Mouse (Mus musculus): ENCODE measurements around the gene H2afj. TPM values are rescaled to one million over a fixed set of nuclear protein-coding genes. Genes with fewer than 3 reads are reported as not detected.

H2afj gene
- polyA plus RNA-seq, 1 experiment from 2014 or later = 90.0 TPM

- peak within 1 kb of the TSS; percentile 92 for H3K4me2 ChIP-seq (ENCODE audit: low read depth, low read length)
- H3K27ac ChIP-seq (ENCODE audit: low read length) = peak within 1 kb of the TSS; percentile 100
- peaks cover 16% of the 10 kb centered on the region for H3K4me1 ChIP-seq (ENCODE audit: control insufficient read depth, insufficient read depth, low read length)
- H3K36me3 ChIP-seq (ENCODE audit: control insufficient read depth, insufficient read depth) = no peaks in the 10 kb centered on the region
- H3K27me3 ChIP-seq (ENCODE audit: control insufficient read depth, insufficient read depth, low read length) = no peaks in the 10 kb centered on the region
- peak within 1 kb of the TSS; percentile 82 for H3K4me3 ChIP-seq (ENCODE audit: low read length)
- ATAC-seq (replicated peaks; ENCODE audit: extremely low read depth, insufficient read depth, low FRiP score) = peak; percentile 74
- peak within 1 kb of the TSS; percentile 96 for H3K9ac ChIP-seq (ENCODE audit: low read length)
- no peaks in the 10 kb centered on the region for H3K9me3 ChIP-seq (replicated peaks; ENCODE audit: control insufficient read depth, low read length)
- WGBS = under 1% methylated on average over 50 of the region's 50 CpGs
Measured at GRCm38 (mm10) chr6:136803739-136804633, 4.1 kb upstream of the H2afj start, which contains the start of gene Hist4h4. Gene Hist4h4, minus strand, starts transcription at chr6:136804415.

GRCm38 (mm10) chr6:136804705-136805408 is 3.2 kb upstream of the H2afj start:
- ATAC-seq (replicated peaks; ENCODE audit: extremely low read depth, insufficient read depth, low FRiP score) = no peak
- WGBS = 27% methylated on average over 9 of the region's 9 CpGs
- Histone ChIP-seq H3K36me3 (ENCODE audit: control insufficient read depth, insufficient read depth) (no peaks in the 10 kb centered on the region), H3K4me3 (ENCODE audit: low read length) (peak overlapping the region; percentile 82), H3K9ac (ENCODE audit: low read length) (peak overlapping the region; percentile 66), H3K27me3 (ENCODE audit: control insufficient read depth, insufficient read depth, low read length) (no peaks in the 10 kb centered on the region), H3K4me2 (ENCODE audit: low read depth, low read length) (peak overlapping the region; percentile 92), H3K9me3 (replicated peaks; ENCODE audit: control insufficient read depth, low read length) (no peaks in the 10 kb centered on the region), H3K27ac (ENCODE audit: low read length) (peak overlapping the region; percentile 100), H3K4me1 (ENCODE audit: control insufficient read depth, insufficient read depth, low read length) (peaks cover 24% of the 10 kb centered on the region)

GRCm38 (mm10) chr6:136805409-136805775 is 2.7 kb upstream of the H2afj start:
- no peaks in the 10 kb centered on the region for H3K9me3 ChIP-seq (replicated peaks; ENCODE audit: control insufficient read depth, low read length)
- H3K4me1 ChIP-seq (ENCODE audit: control insufficient read depth, insufficient read depth, low read length) = peaks cover 25% of the 10 kb centered on the region
- ATAC-seq (replicated peaks; ENCODE audit: extremely low read depth, insufficient read depth, low FRiP score) = no peak
- H3K27ac ChIP-seq (ENCODE audit: low read length) = no peak overlapping the region
- H3K4me2 ChIP-seq (ENCODE audit: low read depth, low read length) = no peak overlapping the region
- H3K9ac ChIP-seq (ENCODE audit: low read length) = no peak overlapping the region
- no peaks in the 10 kb centered on the region for H3K36me3 ChIP-seq (ENCODE audit: control insufficient read depth, insufficient read depth)
- H3K4me3 ChIP-seq (ENCODE audit: low read length) = no peak overlapping the region
- H3K27me3 ChIP-seq (ENCODE audit: control insufficient read depth, insufficient read depth, low read length) = no peaks in the 10 kb centered on the region
- 81% methylated on average over 1 of the region's 1 CpGs for WGBS

- no peak overlapping the region for H3K4me2 ChIP-seq (ENCODE audit: low read depth, low read length)
- no peak overlapping the region for H3K9ac ChIP-seq (ENCODE audit: low read length)
- H3K36me3 ChIP-seq (ENCODE audit: control insufficient read depth, insufficient read depth) = peaks cover under 1% of the 10 kb centered on the region; the same call in 1 of the 2 replicates
- H3K4me1 ChIP-seq (ENCODE audit: control insufficient read depth, insufficient read depth, low read length) = peaks cover 25% of the 10 kb centered on the region
- H3K4me3 ChIP-seq (ENCODE audit: low read length) = no peak overlapping the region
- H3K27ac ChIP-seq (ENCODE audit: low read length) = no peak overlapping the region
- no peak for ATAC-seq (replicated peaks; ENCODE audit: extremely low read depth, insufficient read depth, low FRiP score)
- 76% methylated on average over 5 of the region's 5 CpGs for WGBS
- no peaks in the 10 kb centered on the region for H3K27me3 ChIP-seq (ENCODE audit: control insufficient read depth, insufficient read depth, low read length)
- no peaks in the 10 kb centered on the region for H3K9me3 ChIP-seq (replicated peaks; ENCODE audit: control insufficient read depth, low read length)
Measured at GRCm38 (mm10) chr6:136806819-136807218, 1.2 kb upstream of the H2afj start.

GRCm38 (mm10) chr6:136807395-136808013 is 540 bp upstream of the H2afj start:
- Histone ChIP-seq H3K4me3 (ENCODE audit: low read length) (peak overlapping the region; percentile 93), H3K27ac (ENCODE audit: low read length) (peak overlapping the region; percentile 66), H3K4me1 (ENCODE audit: control insufficient read depth, insufficient read depth, low read length) (peaks cover 25% of the 10 kb centered on the region), H3K9me3 (replicated peaks; ENCODE audit: control insufficient read depth, low read length) (no peaks in the 10 kb centered on the region), H3K9ac (ENCODE audit: low read length) (peak overlapping the region; percentile 35), H3K4me2 (ENCODE audit: low read depth, low read length) (peak overlapping the region; percentile 65), H3K36me3 (ENCODE audit: control insufficient read depth, insufficient read depth) (peaks cover 7% of the 10 kb centered on the region), H3K27me3 (ENCODE audit: control insufficient read depth, insufficient read depth, low read length) (no peaks in the 10 kb centered on the region)
- no peak for ATAC-seq (replicated peaks; ENCODE audit: extremely low read depth, insufficient read depth, low FRiP score)
- 27% methylated on average over 18 of the region's 18 CpGs for WGBS

- H3K9ac ChIP-seq (ENCODE audit: low read length) = peak overlapping the region; percentile 88
- H3K4me2 ChIP-seq (ENCODE audit: low read depth, low read length) = peak overlapping the region; percentile 99
- H3K9me3 ChIP-seq (replicated peaks; ENCODE audit: control insufficient read depth, low read length) = no peaks in the 10 kb centered on the region
- H3K27me3 ChIP-seq (ENCODE audit: control insufficient read depth, insufficient read depth, low read length) = no peaks in the 10 kb centered on the region
- WGBS = under 1% methylated on average over 28 of the region's 28 CpGs
- H3K27ac ChIP-seq (ENCODE audit: low read length) = peak overlapping the region; percentile 29
- peak; percentile 5; the same call in 1 of the 2 replicates for ATAC-seq (replicated peaks; ENCODE audit: extremely low read depth, insufficient read depth, low FRiP score)
- peaks cover 10% of the 10 kb centered on the region for H3K36me3 ChIP-seq (ENCODE audit: control insufficient read depth, insufficient read depth)
- H3K4me3 ChIP-seq (ENCODE audit: low read length) = peak overlapping the region; percentile 93
- H3K4me1 ChIP-seq (ENCODE audit: control insufficient read depth, insufficient read depth, low read length) = peaks cover 19% of the 10 kb centered on the region
Measured at GRCm38 (mm10) chr6:136808631-136809046, 595 bp downstream of the H2afj start.

GRCm38 (mm10) chr6:136809077-136809476 is 1.0 kb downstream of the H2afj start:
- no peak for ATAC-seq (replicated peaks; ENCODE audit: extremely low read depth, insufficient read depth, low FRiP score)
- Histone ChIP-seq H3K9ac (ENCODE audit: low read length) (peak overlapping the region; percentile 88), H3K4me1 (ENCODE audit: control insufficient read depth, insufficient read depth, low read length) (peaks cover 19% of the 10 kb centered on the region), H3K9me3 (replicated peaks; ENCODE audit: control insufficient read depth, low read length) (no peaks in the 10 kb centered on the region), H3K27me3 (ENCODE audit: control insufficient read depth, insufficient read depth, low read length) (no peaks in the 10 kb centered on the region), H3K27ac (ENCODE audit: low read length) (peak overlapping the region; percentile 29; the same call in 1 of the 2 replicates), H3K36me3 (ENCODE audit: control insufficient read depth, insufficient read depth) (peaks cover 14% of the 10 kb centered on the region), H3K4me2 (ENCODE audit: low read depth, low read length) (peak overlapping the region; percentile 99), H3K4me3 (ENCODE audit: low read length) (peak overlapping the region; percentile 93)
- WGBS = 22% methylated on average over 14 of the region's 14 CpGs

- Histone ChIP-seq H3K9me3 (replicated peaks; ENCODE audit: control insufficient read depth, low read length) (no peaks in the 10 kb centered on the region), H3K4me2 (ENCODE audit: low read depth, low read length) (peak overlapping the region; percentile 99), H3K36me3 (ENCODE audit: control insufficient read depth, insufficient read depth) (peaks cover 20% of the 10 kb centered on the region), H3K27me3 (ENCODE audit: control insufficient read depth, insufficient read depth, low read length) (no peaks in the 10 kb centered on the region), H3K4me3 (ENCODE audit: low read length) (peak overlapping the region; percentile 93), H3K27ac (ENCODE audit: low read length) (no peak overlapping the region), H3K9ac (ENCODE audit: low read length) (0 out of 2 replicates have a peak overlapping the region, but pooled peaks have one; percentile 88), H3K4me1 (ENCODE audit: control insufficient read depth, insufficient read depth, low read length) (peaks cover 19% of the 10 kb centered on the region)
- no peak for ATAC-seq (replicated peaks; ENCODE audit: extremely low read depth, insufficient read depth, low FRiP score)
- 65% methylated on average over 13 of the region's 13 CpGs for WGBS
Measured at GRCm38 (mm10) chr6:136809673-136810072, 1.6 kb downstream of the H2afj start.
